Mouse (Mus musculus) hindbrain, embryonic 12.5 days (tissue): ENCODE data around the gene Commd7. TPM values are rescaled to one million over a fixed set of nuclear protein-coding genes. Genes with fewer than 3 reads are reported as not detected.
A peak's percentile ranks its signal among the peaks of the same experiment; 100 is the strongest.

ENCODE experiments used
- ATAC-seq: fragments of 200-750 bp; cut with Nextera tagmentation; 2 replicates; pipeline ENCODE4 v1.8.0; 2017; ENCODE audit warnings: moderate TSS enrichment; ENCODE audit not compliant: low FRiP score
- H3K27ac ChIP-seq: fragments of 300-500 bp; sonication (generic); 2 replicates; pipeline ENCODE4 v1.5.1; 2016; ENCODE audit warnings: mild to moderate bottlenecking
- H3K27me3 ChIP-seq: fragments of 300-500 bp; sonication (generic); 2 replicates; pipeline ENCODE4 v1.6.1; 2016; ENCODE audit warnings: mild to moderate bottlenecking
- H3K36me3 ChIP-seq: fragments of 300-500 bp; sonication (generic); 2 replicates; pipeline ENCODE4 v1.6.1; 2016; ENCODE audit warnings: mild to moderate bottlenecking
- H3K4me1 ChIP-seq: fragments of 300-500 bp; sonication (generic); 2 replicates; pipeline ENCODE4 v1.6.1; 2016
- H3K4me2 ChIP-seq: fragments of 300-500 bp; sonication (generic); replicated peaks from 2 replicates; pipeline ENCODE4 v1.6.1; 2016; ENCODE audit warnings: mild to moderate bottlenecking
- H3K4me3 ChIP-seq: fragments of 300-500 bp; sonication (generic); 2 replicates; pipeline ENCODE4 v1.5.1; 2016; ENCODE audit warnings: mild to moderate bottlenecking
- H3K9ac ChIP-seq: fragments of 300-500 bp; sonication (generic); 2 replicates; pipeline ENCODE4 v1.6.1; 2016; ENCODE audit warnings: mild to moderate bottlenecking, moderate library complexity
- H3K9me3 ChIP-seq: fragments of 300-500 bp; sonication (generic); replicated peaks from 2 replicates; pipeline ENCODE4 v1.6.1; 2016; ENCODE audit warnings: mild to moderate bottlenecking
- WGBS: fragments of 180-500 bp; shearing (Covaris S2); methylation state at CpG from one replicate; pipeline ENCODE4 v1.1.7; 2016; 5-methylcytosine and 5-hydroxymethylcytosine counted together
- polyA plus RNA-seq: library from polyadenylated mRNA; unstranded; fragments of >200 nt; fragmentation: Nextera tagmentation; extraction: Ambion mirVana; gene quantifications from 2 replicates; pipeline ENCODE4 v1.2.1, GENCODE M21; 2016

Commd7 gene
- polyA plus RNA-seq, 1 experiment from 2014 or later, result 68.6 TPM

DNA sequence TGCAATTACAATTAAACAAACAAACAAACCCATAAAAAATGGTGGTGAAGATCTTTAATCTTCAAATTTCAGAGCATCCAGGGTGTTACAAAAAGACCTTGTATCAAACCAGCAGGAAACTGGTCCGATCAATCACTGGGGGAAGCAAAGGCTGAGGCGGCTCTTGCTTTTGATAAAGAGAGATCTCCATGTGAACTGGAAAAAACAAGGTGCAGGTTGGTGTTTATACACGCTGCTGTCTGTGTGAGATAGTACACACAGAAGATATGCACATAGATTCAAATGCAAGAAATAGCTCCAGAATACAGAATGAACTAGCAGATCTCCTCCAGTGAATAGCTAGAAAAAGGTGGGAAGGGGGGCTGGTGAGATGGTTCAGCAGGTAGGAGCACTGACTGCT is 15.7 kb downstream of the Commd7 start:
- no peaks in the 10 kb centered on the region for H3K9me3 ChIP-seq
- no peaks in the 10 kb centered on the region for H3K27me3 ChIP-seq
- no peak overlapping the region for H3K27ac ChIP-seq
- peaks cover 46% of the 10 kb centered on the region for H3K36me3 ChIP-seq
- H3K4me3 ChIP-seq, result no peak overlapping the region
- H3K4me2 ChIP-seq, result no peak overlapping the region
- peaks cover 4% of the 10 kb centered on the region for H3K4me1 ChIP-seq
- H3K9ac ChIP-seq, result no peak overlapping the region
- no peak for ATAC-seq
- 91% methylated on average over 3 of the region's 3 CpGs for WGBS

DNA sequence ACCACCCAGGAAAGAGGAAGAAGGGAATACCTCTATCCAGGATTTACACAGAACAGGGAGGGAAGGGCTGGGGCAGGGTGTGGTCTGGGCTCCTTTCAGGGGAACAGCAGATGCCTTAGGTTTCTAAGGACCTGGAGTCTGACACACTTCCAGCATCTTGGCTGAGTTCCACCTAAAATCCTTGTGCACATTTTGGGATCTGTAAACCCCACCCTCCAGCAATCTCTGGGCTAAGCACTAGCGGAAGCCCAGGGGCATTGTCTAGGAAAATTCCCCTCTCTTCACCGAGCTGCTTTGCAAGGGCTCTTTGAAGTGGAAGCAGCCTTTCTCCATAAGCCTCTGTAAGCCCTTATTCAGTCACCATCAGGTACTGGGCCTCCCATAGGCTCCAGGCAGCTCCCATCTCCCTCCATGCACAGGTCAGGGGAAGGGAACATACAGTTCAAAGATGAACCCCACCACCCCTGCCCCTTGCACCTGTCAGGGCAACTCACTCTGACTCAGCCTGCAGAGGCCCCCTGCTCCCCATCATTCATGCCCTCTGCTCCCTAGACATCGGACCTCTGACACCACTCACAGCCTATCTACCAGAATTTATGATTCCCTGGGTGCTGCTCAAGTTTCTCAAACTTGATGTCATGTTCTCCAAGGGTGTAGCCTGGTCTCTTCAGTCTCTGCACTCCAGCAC is 19.8 kb downstream of the Commd7 start:
- H3K27ac ChIP-seq, result no peak overlapping the region
- 48% methylated on average over 3 of the region's 3 CpGs for WGBS

DNA sequence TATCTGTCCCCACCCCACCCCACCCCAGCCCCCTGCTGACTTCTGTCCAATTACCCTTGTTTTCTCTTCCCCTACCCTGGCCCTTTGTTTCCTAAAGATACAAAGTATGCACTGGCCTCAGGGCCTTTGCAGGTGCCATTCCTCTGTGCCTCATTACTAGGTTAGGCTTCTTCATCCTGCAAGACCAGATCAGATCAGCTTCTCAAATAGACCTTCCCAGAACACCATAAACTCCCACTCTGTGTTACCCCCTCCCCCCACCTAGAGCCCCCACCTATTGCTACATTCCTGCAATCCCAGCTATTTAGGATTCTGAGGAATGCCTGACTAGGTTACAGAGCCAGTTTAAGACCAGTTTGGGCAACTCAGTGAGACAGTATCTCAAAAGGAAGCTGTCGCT is 20.8 kb downstream of the Commd7 start:
- H3K27ac ChIP-seq, result no peak overlapping the region
- no peaks in the 10 kb centered on the region for H3K9me3 ChIP-seq
- no peaks in the 10 kb centered on the region; the same call in 1 of the 2 replicates for H3K36me3 ChIP-seq
- H3K4me3 ChIP-seq, result no peak overlapping the region
- no peaks in the 10 kb centered on the region for H3K27me3 ChIP-seq
- no peak for ATAC-seq
- WGBS, result 97% methylated on average over 1 of the region's 1 CpGs
- H3K9ac ChIP-seq, result no peak overlapping the region
- peaks cover 18% of the 10 kb centered on the region for H3K4me1 ChIP-seq
- no peak overlapping the region for H3K4me2 ChIP-seq

More for the DNA sequence above, 19.8 kb downstream of the Commd7 start:
- Histone ChIP-seq H3K9ac (no peak overlapping the region), H3K4me3 (no peak overlapping the region), H3K4me2 (no peak overlapping the region), H3K4me1 (peaks cover 18% of the 10 kb centered on the region), H3K9me3 (no peaks in the 10 kb centered on the region), H3K36me3 (peaks cover 4% of the 10 kb centered on the region), H3K27me3 (no peaks in the 10 kb centered on the region)
- no peak for ATAC-seq

DNA sequence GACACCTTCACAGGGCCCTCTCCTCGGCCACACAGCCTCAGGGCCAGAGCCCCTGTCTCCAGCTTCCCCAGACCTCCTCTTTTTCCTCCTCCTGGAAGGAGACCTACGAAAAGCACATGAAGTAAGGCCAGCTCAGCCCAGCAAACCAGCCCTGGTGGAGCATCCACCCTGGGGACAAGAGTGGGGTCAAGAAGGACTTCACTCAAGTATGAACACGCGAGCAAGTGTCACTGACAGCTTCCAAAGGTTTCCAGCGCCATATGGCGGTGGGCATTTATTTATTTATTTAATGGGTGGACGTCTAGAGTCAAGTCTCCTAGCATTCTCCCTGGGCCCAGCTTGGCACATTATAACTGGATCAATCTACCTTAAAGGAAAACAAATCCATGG is 21.3 kb downstream of the Commd7 start:
- no peaks in the 10 kb centered on the region; the same call in 1 of the 2 replicates for H3K36me3 ChIP-seq
- no peak for ATAC-seq
- H3K9ac ChIP-seq, result peak overlapping the region; percentile 13
- H3K4me3 ChIP-seq, result no peak overlapping the region
- H3K27me3 ChIP-seq, result no peaks in the 10 kb centered on the region
- H3K4me1 ChIP-seq, result peaks cover 18% of the 10 kb centered on the region
- no peaks in the 10 kb centered on the region for H3K9me3 ChIP-seq
- 61% methylated on average over 7 of the region's 7 CpGs for WGBS
- peak overlapping the region; percentile 80 for H3K27ac ChIP-seq
- H3K4me2 ChIP-seq, result no peak overlapping the region

DNA sequence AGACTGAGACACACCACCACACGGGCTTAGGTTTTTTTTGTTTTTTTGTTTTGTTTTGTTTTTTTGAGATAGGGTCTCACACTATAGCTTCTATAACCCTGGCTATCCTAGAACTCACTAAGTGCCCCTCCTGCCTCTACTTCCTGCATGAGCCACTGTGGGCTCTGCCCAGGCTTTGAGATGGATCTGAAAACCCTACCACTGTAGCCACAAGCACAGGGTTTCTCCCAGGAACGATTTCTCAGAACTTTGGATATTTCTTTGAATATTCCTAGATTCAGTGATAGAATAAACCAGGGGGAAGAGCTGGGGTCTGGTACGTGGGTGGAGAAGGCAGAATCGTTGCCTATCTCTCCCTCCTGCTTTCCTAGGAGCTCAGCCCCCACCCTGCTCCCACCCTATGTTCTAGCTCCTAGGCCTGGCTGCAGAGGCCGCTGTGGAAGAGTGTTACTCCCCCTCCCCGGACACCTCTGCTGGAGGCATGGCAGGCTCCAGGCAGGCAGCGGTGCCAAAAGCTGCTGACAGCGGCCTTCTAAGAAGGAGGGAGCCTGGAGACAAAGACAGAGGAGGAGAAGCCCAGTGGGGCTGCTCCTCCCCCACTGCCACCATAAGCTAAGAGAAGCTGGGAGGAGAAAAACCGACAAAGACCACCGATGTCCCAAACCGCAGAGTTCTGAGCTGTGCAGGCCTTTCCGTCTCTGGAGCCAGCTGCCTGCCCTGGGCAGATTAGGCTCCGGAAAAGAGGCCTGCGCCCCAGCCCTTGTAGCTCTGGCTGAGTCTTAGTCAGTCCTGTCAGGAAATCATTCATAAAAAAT is 21.9 kb downstream of the Commd7 start:
- no peaks in the 10 kb centered on the region for H3K27me3 ChIP-seq

DNA sequence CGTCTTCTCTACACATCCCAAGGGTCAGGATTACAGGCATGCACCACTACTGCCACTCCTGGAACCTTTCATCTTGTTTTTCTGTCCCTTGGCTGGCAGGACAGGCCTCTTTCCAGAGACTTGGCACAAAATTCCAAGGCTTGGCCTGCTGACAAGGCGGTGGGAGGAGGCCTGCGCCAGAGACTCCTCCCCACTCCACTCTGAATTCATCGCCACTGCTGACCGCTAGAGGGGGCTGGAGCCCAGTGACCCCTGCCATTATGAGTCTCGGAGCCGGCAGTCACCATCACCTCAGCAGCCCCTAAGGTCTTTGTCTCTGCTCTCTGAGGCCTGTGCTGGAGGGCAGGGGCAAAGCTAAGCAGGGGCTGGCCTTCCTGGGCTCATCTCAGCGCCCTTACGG is 23.0 kb downstream of the Commd7 start:
- Histone ChIP-seq H3K4me1 (peaks cover 18% of the 10 kb centered on the region), H3K27ac (no peak overlapping the region), H3K4me3 (no peak overlapping the region), H3K36me3 (no peaks in the 10 kb centered on the region; the same call in 1 of the 2 replicates), H3K9ac (0 out of 2 replicates have a peak overlapping the region, but pooled peaks have one; percentile 13), H3K4me2 (no peak overlapping the region), H3K27me3 (no peaks in the 10 kb centered on the region), H3K9me3 (no peaks in the 10 kb centered on the region)
- whole genome bisulfite sequencing, result 6% methylated on average over 9 of the region's 9 CpGs
- peak; percentile 70 for ATAC-seq

More for the DNA sequence above, 21.9 kb downstream of the Commd7 start:
- H3K9ac ChIP-seq, result peak overlapping the region; percentile 13
- ATAC-seq, result peak; percentile 47; the same call in 1 of the 2 replicates
- H3K36me3 ChIP-seq, result no peaks in the 10 kb centered on the region; the same call in 1 of the 2 replicates
- H3K4me3 ChIP-seq, result no peak overlapping the region
- peaks cover 18% of the 10 kb centered on the region for H3K4me1 ChIP-seq
- H3K4me2 ChIP-seq, result no peak overlapping the region
- H3K9me3 ChIP-seq, result no peaks in the 10 kb centered on the region
- WGBS, result 15% methylated on average over 14 of the region's 14 CpGs
- H3K27ac ChIP-seq, result peak overlapping the region; percentile 80

DNA sequence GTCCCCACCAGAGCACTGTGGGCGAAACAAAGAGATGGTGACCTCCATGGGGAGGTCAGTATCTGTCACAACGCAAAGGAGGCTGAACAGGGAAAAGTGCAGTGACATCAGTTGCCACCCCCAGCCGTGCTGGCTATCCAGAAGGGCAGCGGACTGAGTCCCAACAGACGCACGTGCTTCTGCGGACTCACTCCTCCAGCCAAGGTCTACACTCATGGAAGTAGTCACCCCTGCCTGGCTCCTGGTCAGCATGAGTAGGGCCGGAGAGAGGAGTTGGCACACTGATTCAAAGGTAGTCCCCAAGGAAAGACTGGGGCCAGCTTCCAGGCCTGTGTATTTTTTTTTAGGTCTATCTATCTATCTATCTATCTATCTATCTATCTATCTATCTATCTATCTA is 23.5 kb downstream of the Commd7 start:
- no peak for ATAC-seq
- H3K9ac ChIP-seq, result no peak overlapping the region
- H3K9me3 ChIP-seq, result no peaks in the 10 kb centered on the region
- WGBS, result 51% methylated on average over 8 of the region's 8 CpGs
- no peak overlapping the region for H3K4me3 ChIP-seq
- no peak overlapping the region for H3K27ac ChIP-seq
- peaks cover 18% of the 10 kb centered on the region for H3K4me1 ChIP-seq
- no peaks in the 10 kb centered on the region; the same call in 1 of the 2 replicates for H3K36me3 ChIP-seq
- H3K27me3 ChIP-seq, result no peaks in the 10 kb centered on the region
- no peak overlapping the region for H3K4me2 ChIP-seq

DNA sequence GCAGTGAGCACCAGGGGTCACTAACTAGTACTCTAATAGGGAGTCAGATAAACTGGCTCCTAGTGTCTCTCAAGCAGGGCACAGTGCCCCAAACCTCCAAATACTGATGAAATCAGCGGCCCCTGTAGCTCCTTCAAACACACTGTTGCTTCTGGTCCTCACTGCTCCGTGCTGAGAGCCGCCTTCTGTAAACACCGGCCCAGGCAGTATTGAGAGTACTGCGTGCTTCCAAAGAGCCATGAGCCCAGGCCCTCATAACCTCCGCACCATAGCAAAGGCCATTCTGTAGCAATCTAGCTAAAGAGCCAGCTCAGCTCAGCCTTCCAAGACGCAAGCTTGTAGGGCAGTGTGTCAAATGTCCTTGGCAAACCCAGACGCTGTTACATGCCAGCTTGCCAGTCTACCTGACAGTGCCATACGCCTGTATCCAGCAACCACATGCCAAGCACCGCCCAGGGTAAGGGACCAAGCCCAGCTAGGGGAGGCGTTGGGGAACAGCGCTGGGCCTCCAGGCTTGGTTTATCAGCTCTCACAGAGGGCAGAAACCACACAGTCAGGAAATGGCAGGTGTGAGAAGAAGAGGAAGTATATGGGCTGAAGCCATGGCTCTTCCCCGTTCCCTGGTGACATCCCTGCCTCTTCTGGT is 24.6 kb downstream of the Commd7 start:
- 90% methylated on average over 13 of the region's 13 CpGs for WGBS
- Histone ChIP-seq H3K36me3 (no peaks in the 10 kb centered on the region), H3K9me3 (no peaks in the 10 kb centered on the region), H3K4me1 (peaks cover 18% of the 10 kb centered on the region), H3K27me3 (no peaks in the 10 kb centered on the region), H3K4me2 (no peak overlapping the region), H3K9ac (no peak overlapping the region), H3K4me3 (no peak overlapping the region), H3K27ac (no peak overlapping the region)
- ATAC-seq, result no peak

DNA sequence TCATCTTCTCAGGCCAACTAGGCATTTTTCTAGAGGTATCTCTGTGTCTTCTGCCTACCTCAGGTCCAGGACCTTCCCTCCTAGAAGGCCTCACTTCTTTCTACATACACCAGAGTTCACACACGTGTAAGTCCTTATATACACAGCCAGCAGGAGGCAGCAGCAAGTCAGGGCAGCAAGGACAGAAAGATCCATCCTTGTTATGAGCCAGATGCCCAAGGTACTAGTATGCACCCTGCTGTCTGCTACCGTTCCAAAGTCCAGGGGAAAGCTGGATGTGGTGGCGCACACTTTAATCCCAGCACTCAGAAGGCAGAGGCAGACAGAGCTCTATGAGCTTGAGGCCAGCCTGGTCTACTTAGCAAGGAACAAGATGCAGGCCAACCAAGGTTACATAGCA is 26.2 kb downstream of the Commd7 start:
- Histone ChIP-seq H3K9ac (no peak overlapping the region), H3K9me3 (no peaks in the 10 kb centered on the region), H3K27me3 (no peaks in the 10 kb centered on the region), H3K4me1 (peaks cover 14% of the 10 kb centered on the region), H3K4me3 (no peak overlapping the region), H3K36me3 (no peaks in the 10 kb centered on the region), H3K4me2 (no peak overlapping the region), H3K27ac (no peak overlapping the region)
- ATAC-seq, result no peak
- 83% methylated on average over 3 of the region's 3 CpGs for WGBS

DNA sequence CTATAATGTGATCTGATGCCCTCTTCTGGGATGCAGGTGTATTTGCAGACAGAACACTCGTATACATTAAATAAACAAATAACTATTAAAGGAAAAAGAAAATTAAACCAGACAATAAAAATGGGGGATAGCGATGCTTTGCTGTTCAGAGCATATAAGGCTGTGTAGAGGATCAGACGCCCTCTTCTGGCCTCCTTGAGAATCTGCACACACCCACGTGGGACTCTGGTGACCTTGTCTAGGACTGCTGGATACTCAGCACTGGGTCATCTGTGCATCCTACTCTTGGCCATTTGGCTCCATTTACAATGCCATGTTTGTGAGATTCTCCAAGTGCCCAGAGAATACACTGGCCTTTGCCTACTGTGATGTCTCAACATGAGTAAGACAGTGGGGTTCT is 28.9 kb downstream of the Commd7 start:
- H3K4me3 ChIP-seq, result no peak overlapping the region
- no peaks in the 10 kb centered on the region for H3K9me3 ChIP-seq
- H3K4me2 ChIP-seq, result no peak overlapping the region
- ATAC-seq, result no peak
- no peaks in the 10 kb centered on the region for H3K27me3 ChIP-seq
- H3K27ac ChIP-seq, result no peak overlapping the region
- peaks cover 16% of the 10 kb centered on the region for H3K4me1 ChIP-seq
- H3K9ac ChIP-seq, result no peak overlapping the region
- 35% methylated on average over 4 of the region's 4 CpGs for WGBS
- H3K36me3 ChIP-seq, result no peaks in the 10 kb centered on the region

DNA sequence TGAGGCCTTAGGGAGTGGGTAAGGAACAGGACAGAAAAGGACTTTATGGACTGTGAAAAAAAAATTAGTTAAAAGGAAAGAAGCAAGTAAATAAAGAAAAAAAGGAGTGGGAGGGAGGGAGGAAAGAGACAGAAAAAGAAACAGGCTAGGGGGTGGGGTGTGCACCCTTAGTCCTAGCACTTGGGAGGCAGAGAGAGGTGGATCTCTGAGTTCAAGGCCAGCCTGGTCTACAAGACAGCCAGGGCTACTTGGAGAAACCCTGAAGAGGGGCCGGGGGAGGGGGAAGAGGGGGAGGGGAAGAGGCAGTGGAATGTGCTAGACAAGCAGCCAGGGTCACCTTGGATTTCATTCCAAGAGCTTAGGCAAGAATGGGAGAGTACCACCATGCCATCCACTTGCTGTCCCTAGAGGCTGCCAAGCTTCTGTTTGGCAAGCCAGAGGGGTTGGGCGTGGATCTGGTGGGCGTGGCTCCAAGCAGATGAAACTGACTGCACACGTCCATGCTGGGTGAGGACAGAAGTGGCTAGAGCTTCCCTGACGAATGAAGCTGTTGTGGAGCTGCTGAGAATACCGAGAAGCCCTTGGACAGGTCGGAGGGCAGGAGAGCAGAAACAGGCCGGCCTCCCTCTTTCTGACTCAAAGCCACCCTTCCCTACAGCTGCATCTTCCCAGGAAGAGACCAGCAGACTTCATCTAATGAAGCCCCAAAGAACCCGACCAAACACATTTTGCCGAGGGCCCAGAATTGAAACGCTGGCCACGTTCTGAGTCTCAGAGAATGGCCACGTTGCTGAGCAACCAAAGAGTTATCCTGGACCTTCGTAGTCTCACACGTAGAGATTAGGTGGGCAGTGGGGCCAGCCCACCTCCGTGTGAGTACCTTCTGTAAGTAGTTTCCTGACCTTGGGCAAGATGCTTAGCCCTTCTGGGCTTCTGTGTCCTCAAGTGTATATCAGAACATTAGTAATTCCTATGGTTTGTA is 31.6 kb downstream of the Commd7 start:
- WGBS, result 43% methylated on average over 16 of the region's 16 CpGs
- no peak overlapping the region for H3K27ac ChIP-seq
- ATAC-seq, result peak; percentile 37; the same call in 1 of the 2 replicates

More for the DNA sequence above, 31.6 kb downstream of the Commd7 start:
- Histone ChIP-seq H3K4me1 (peaks cover 16% of the 10 kb centered on the region), H3K27me3 (no peaks in the 10 kb centered on the region), H3K36me3 (no peaks in the 10 kb centered on the region), H3K4me3 (no peak overlapping the region), H3K9ac (no peak overlapping the region), H3K9me3 (no peaks in the 10 kb centered on the region), H3K4me2 (no peak overlapping the region)
